Mouse (Mus musculus): ENCODE results near the gene 4933428G20Rik. TPM values are rescaled to one million over a fixed set of nuclear protein-coding genes. Genes with fewer than 3 reads are reported as not detected.

4933428G20Rik gene
- total RNA-seq, 2 experiments from 2014 or later, result not detected

DNA sequence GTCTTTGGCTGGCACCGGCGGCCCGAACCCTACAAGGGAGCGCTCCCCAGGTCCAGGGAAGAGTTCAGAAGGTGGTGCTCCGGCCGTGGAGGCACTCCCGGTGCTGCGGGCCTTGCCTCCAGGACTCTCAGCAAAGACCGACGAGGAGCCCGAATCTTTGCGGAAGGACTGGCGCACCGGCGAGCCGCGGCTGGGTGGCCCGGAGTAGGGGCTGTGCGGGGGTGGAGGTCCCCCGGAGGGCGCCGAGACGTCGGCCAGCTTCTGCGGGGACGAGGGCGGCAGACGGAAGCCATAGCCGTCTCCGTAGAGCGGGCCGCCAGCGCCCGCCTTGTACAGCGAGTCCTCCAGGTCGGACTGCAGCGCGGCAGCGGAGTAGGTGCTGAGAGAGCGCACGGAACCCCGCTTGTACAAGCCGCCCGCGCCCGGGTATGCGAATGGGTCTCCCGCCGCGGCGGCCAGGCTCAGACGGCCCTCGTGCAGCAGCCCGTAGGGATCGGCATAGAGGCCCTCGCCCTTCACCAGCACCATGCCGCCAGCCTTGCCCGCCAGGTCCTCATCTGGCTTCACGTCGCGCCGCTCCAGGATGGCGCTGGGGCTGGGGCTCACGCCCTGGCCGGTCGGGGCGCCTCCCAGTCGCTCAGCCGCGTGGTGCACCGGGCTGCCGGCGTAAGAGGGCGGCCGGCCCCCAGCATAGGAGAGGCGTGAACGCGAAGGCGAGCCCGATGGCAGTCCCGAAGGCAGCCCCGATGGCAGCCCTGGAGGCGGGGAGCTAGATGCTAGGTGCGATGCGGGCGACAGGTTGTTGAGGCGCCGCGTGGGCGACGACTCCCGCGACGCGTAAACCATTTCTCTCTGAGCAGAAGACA is 34.5 kb upstream of the 4933428G20Rik start:
- no peak for DNase-seq
- intact Hi-C loops (cut with DNase I), result no loop called here

DNA sequence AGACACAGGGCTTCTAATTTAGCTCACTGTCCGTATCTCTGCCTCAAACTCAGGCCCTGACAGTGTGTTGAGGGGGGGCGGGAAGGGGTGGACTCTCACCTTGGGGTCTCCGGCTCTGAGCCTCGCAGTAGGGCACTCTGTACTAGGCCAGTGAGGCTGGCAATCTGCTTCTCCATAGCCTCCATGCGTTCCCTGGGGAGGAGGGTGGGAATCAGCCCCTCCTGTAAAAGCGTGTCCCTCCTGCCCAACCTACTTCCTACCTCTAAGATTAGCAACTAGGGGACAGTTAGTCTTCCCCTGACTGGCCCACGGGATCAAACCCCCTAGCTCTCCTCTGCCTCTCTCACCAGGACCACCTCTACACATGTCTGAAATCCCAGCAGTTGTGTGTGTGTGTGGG is 33.5 kb upstream of the 4933428G20Rik start:
- intact Hi-C loops (cut with DNase I), result no loop called here
- DNase-seq, result no peak

- no peak for DNase-seq
- intact Hi-C loops (cut with DNase I), result loop anchor here (1.0 kb wide), 1 partner anchor 89 kb away; no protein-coding TSS in a partner anchor
Measured at GRCm38 (mm10) chr11:97532950-97533582, 32.9 kb upstream of the 4933428G20Rik start.

DNA sequence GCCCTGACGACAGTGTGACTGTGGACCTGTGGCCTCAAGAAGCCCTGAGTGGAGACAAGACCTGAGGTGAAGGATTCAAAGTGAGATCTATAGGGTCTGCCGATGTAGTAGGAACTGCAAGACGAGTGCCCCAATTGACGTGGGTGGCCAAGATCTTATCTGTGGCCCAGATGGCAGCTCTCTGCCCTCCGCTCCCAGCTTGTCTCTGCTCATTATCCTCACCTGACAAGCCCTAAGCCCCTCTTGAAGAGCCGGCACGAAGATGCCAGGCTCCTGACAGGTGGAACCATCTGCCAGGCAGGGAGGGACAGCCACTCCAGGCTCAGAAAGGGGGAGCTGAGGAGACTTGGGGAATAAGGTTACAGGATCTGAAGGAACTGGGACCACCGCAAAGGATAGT is 32.2 kb upstream of the 4933428G20Rik start:
- no peak for DNase-seq
- intact Hi-C loops (cut with DNase I), result loop anchor here (1.0 kb wide), 1 partner anchor 90 kb away; no protein-coding TSS in a partner anchor

DNA sequence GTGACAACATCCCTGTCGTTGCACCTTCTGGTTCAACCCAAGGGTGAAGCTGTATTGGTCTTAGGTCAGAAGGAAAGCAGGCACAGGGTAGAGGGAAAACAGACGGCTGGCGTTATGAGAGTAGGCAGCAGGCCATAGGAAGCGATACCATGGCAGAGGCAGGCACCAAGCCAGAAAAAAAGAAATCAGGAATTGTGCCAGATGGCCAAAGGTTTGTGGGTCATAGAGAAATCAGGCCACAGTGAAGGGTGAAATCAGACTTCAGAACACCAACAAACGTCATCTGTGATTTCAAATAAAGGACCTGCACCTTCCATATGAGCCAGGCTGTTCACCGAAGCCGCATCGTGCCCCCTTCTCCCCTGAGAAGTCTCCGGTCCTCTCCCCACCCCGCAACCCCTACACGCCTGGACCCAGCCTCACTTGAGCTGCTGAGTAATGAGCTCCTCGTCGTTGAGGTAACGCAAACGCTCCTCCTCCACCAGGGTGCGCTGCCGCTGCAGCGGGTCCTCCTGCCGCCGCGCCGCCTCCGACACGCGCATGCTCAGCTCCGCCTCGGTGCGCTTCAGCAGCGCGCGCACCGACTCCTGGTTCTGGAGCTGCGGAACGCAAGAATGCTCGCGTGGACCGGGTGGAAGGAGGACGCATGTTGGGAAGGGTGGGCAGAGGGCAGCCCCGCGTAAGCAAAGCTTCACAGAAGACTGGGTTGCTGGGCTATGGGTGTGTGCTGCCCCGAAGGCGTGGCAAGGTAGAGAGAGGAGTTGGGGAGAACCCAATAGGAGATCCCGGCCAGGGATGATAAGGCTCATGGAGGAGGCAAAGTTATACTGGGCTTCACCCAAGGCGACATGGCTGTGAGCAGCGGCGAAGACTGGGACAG is 31.5 kb upstream of the 4933428G20Rik start:
- peak; percentile 73 to 85 for DNase-seq
- intact Hi-C loops (cut with DNase I), result loop anchor here (1.0 to 2.0 kb wide), 2 partner anchors 25 to 91 kb away; no protein-coding TSS in a partner anchor

DNA sequence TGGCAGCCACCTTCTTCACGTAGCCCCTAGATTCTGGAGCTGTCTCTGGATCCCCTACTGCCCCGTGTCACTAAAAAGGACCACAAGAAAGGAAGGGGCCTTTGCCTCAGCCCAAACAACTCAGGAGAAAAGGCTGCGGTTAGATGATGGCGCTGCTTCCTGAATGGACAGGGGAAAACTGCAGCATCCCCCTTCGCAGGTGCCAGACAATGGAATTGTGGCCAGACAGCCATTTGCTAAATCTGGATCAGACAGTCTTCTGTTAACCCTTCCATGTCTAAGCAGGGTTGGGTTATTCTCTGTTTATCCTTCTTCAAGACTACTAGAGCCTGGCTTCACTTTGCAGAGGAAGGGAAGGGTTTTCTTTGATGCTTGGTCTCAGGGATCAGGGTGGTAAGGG is 30.8 kb upstream of the 4933428G20Rik start:
- intact Hi-C loops (cut with DNase I), result loop anchor here (2.0 kb wide), 1 partner anchor 26 kb away; no protein-coding TSS in a partner anchor
- no peak for DNase-seq

- intact Hi-C loops (cut with DNase I), result loop anchor here (2.0 kb wide), 1 partner anchor 27 kb away; no protein-coding TSS in a partner anchor
- no peak for DNase-seq
Measured at GRCm38 (mm10) chr11:97530069-97530468, 29.9 kb upstream of the 4933428G20Rik start.

DNA sequence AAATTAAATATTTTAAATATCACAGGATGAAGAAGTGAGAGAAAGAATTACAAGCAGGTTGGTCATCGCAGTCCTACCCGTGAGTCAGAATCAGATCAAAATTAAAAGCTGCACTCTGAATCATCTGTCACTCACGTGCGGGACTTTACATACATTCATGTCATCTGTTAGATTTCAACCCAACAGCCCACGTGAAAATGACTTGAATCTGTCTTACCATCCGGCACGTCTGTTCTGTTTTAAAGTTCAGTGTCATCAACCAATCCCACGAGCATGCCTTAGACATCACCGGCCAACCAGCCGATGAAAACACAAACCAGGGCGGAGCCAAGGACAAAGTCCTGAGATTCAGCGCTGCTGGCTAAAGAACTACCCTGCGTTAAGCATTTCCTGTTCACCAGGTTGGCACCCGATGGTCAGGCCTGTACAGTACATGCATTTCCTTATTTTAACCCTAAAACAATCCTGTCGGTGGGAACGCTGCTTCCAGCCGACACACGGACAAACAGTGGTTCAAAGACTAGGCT is 28.2 kb upstream of the 4933428G20Rik start:
- intact Hi-C loops (cut with DNase I), result no loop called here
- DNase-seq, result no peak

- intact Hi-C loops (cut with DNase I), result no loop called here
- no peak for DNase-seq
Measured at GRCm38 (mm10) chr11:97525313-97525712, 25.2 kb upstream of the 4933428G20Rik start.

DNA sequence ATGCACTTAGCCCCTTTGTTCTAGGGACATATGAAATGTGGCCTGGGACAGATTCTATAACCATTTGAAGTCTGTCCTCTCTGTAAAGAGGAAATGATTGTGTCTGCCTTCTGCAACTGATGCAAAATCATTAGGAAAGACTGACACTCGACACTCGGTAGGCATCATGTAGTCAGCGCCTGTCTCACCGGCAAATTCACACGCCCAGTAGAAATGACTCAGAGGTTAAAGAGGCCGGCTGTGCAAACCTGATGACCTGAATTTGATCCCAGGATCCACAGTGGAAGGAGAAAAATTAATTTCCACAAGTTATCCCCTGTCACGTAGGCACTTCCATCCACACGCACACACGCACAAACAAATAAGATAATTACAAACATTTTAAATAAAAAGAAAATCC is 24.2 kb upstream of the 4933428G20Rik start:
- intact Hi-C loops (cut with DNase I), result no loop called here
- DNase-seq, result no peak

DNA sequence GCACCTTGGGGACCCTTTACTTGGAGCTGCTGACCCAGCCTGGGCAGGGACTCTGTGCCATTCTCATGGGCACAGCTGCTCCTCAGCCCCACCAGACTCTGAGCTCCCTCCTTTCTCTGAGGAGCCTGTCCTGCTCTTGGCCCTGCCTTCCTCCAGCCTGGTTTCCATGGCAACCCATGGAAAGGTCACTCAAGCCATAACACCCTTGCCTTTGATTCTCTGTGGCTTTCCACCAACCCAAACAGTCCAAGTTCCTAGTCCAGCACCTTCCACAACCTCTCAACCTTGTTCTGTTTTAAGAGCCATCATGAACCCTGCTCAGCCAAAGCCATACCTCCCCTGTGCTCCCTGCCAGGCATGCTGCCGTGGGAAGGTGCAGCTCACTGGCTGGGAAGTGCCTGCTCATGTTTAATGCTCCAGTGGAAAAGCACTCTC is 23.7 kb upstream of the 4933428G20Rik start:
- DNase-seq, result no peak

DNA sequence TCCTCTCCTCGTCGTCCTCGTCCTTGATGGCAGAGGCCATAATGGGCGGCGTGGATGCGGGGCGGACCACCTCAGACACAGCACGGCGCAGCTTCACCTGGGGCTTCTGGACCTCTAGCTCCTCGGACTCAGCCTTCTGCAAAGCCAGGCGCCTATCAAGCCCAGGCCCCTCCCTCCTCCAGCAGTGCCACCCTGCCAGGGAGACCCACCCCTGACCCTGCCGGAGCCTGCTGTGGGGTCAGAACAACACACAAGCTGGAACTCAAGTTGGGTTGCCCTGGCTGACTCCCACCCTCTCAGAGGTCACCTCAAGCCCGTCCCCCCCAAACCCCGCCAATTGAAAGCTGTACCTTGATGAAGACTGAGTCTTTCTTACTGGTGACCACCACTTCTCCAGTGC is 23.0 kb upstream of the 4933428G20Rik start:
- intact Hi-C loops (cut with DNase I), result no loop called here
- DNase-seq, result no peak

More for the DNA sequence above, 23.7 kb upstream of the 4933428G20Rik start:
- intact Hi-C loops (cut with DNase I), result no loop called here

GRCm38 (mm10) chr11:97521741-97522474 is 21.8 kb upstream of the 4933428G20Rik start:
- intact Hi-C loops (cut with DNase I), result no loop called here
- DNase-seq, result no peak

- intact Hi-C loops (cut with DNase I), result no loop called here
- DNase-seq, result no peak
Measured at GRCm38 (mm10) chr11:97520541-97520940, 20.4 kb upstream of the 4933428G20Rik start.

DNA sequence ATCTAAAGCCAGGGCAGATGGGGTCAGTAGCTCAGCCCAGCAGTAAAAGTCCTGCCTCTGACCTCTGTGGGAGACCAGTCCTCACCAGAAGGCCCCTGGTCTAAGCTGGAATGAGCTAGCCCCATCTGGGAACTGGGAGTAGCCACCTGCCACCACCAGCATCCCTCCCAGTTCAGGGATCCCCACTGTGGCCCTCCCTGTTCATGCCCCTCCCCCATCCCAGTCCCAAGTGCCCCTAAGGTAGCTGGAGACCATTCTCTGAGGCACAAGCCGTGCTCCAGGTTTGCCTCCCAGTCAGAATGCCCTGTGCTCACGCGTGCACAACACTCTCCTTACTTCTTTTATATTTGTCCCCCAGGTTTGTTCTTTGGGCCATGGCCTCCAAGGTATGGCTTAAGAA is 12.9 kb upstream of the 4933428G20Rik start:
- intact Hi-C loops (cut with DNase I), result no loop called here
- peak in 1 of 2 experiments; percentile 1 for DNase-seq

GRCm38 (mm10) chr11:97512511-97512910 is 12.4 kb upstream of the 4933428G20Rik start:
- DNase-seq, result peak in 1 of 2 experiments; percentile 3
- intact Hi-C loops (cut with DNase I), result no loop called here

- intact Hi-C loops (cut with DNase I), result no loop called here
- peak in 1 of 2 experiments; percentile 28 for DNase-seq
Measured at GRCm38 (mm10) chr11:97511661-97512369, 11.7 kb upstream of the 4933428G20Rik start.

DNA sequence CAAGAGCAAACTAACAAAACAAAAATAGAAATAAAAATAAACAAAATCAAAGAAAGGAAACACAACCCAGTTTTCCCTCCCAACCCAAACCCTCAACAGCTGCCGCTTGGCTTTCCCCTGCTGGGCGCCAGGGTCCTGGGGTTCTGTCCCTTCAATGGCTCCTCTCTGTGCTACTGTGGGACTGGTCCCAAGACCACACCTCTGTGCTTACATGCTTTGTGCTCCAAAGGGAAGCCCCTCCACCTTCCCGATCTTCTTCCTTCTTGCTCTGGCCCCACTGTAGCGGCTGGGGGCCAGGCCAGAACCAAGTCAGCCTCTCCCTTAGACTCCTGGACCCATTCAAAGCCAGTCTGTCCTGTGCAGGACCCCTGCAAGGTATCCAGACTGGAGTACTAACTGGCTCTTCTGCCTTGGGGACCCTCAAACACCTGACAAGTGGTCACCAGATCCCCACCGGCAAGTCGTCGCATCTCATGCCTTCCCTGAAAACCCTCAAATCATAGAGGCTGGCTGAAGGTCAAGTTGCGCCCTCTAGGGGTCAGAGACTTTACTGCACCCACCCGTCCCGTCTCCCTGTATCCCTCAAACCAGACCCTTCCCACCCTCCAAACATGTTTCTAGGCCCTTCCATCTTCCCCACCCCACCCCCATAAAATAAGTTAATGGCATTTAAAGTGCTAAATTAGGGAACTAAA is 11.0 kb upstream of the 4933428G20Rik start:
- intact Hi-C loops (cut with DNase I), result no loop called here

More for the DNA sequence above, 11.0 kb upstream of the 4933428G20Rik start:
- DNase-seq, result peak; percentile 56 to 78
